Mouse (Mus musculus): Measurements from ENCODE around the gene Cux1.
"Not testable (repeated sequence)": the region's sequence is repeated elsewhere in the genome, so short reads cannot be mapped to it uniquely, and the experiment has no call there.

Gene Cux1

DNA sequence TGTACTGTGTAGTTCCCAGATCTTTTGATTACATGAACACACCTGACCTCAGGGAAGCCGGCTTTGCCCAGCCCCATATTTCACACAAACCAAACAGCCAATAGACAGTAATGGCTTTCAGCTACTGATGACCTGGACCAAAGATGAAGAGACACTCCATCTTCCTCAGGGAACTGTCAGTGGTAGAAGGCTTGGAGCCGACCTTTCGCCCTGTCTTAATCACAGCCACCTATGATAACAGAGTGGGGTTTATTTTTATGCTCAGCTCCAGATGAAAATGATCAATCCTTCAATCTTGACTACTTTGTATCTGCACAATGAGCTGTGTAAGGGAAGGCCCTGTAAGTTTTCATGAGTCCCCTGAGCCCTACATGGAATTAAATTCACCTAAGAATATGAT lies 93.2 kb downstream of the Cux1 start:
- no peak for DNase-seq (ENCODE audit: low spot score in 2 of 2)

DNA sequence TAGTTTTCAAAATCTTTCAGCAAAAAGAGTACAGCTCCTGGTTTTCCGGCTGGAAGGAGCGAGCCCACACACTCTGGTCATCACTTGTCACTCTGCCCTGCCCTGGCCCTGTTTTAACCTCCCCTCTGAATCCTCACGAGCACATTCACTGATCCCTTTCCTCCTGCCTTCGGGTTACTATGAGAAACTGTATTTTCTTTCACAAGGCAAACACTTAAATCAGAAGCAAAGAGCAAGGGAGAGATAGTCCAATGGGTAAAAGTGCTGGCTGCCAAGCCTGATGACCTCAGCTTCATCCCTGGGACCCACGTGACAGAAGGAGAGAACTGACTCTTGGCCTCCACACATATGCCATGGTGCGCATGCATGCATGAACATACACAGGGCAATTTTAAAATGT lies 94.0 kb downstream of the Cux1 start:
- DNase-seq (ENCODE audit: low spot score in 2 of 2): no peak

- no peak for DNase-seq (ENCODE audit: low spot score in 2 of 2)
Measured at GRCm38 (mm10) chr5:136472846-136473245, 94.4 kb downstream of the Cux1 start.

- not testable (repeated sequence) for DNase-seq (ENCODE audit: low spot score in 2 of 2)
Measured at GRCm38 (mm10) chr5:136470985-136471735, 96.1 kb downstream of the Cux1 start.

- DNase-seq (ENCODE audit: low spot score in 2 of 2): no peak
Measured at GRCm38 (mm10) chr5:136469301-136469700, 98.0 kb downstream of the Cux1 start.

DNA sequence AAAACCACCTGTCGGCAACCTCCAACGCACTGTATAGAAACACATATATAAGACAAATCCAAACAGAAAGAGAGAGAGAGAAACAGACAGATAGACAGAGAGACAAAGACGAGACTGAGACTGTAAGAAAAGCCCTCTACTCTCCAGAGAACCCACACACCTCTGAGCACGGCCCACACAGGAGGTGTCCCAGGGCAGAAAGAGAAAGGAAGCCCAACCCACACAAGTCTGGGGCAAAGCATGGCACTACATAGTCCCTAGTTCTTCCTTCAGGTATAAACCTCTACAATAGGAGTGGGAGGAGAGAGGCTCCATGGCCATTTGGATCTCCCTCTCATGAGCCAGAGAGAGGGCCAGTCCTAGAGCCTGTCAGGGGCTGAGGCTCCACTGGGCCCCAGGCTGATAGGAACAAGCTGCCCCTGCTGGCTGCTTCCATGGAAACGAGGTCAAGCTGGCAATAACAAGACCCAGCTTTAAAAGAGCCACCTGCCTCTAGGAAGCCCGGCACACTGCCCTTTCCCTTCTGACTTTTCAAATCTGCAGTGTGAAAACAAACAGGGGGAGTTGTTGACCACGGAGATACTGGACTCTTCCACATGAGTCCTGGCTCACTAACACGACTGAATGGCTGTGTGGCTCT lies 99.8 kb downstream of the Cux1 start:
- DNase-seq (ENCODE audit: low spot score in 2 of 2): no peak

DNA sequence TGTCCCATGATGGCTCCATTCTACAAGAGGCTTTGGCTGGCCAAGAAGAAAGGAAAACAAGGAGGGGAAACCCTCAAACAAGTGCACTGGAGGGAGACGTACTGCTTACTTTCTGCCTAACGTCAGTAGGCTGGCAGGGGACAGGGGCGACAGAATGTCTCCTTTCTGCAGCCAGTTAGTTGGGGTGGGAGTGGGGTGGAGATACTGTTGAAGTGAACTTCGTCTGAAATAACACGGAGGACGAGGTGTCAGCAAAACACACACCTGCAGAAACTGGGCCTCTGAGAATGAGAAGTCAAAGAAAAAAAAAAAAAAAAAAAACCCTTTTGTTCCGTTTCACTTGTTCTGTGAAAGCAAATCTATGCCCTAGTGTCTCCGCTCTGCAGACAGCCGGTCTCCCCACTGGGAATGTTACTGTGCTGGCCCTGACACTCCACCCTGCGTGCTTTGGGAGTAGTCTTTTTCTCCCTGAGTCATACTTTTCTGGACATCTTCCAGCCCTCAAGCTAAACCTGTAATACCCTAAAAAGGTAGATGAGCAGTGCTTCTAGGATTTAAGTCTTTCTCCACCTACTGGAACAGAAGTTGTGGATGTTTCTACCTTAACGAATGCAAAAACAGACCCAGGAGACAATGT lies 101.4 kb downstream of the Cux1 start:
- no peak for DNase-seq (ENCODE audit: low spot score in 2 of 2)

- no peak for DNase-seq (ENCODE audit: low spot score in 2 of 2)
Measured at GRCm38 (mm10) chr5:136465366-136465765, 101.9 kb downstream of the Cux1 start.

DNA sequence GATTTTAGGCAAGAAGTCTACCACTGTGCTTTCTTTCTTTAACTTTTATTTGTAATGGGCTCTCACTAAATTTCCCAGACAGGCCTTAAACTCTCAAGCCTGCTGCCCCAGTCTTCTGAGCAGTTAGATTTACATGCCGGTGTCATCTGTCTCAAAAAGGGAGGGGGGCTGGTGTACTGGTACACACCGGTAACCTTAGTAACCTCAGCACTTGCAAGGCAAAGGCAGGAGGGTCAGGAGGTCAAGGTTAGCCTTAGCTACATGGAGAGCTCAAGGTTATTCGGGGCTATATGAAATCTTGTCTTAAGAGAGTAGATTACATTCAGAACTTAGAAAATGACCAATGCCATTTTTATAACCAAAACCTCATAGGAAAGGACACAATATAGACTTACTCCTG lies 102.4 kb downstream of the Cux1 start:
- no peak for DNase-seq (ENCODE audit: low spot score in 2 of 2)

DNA sequence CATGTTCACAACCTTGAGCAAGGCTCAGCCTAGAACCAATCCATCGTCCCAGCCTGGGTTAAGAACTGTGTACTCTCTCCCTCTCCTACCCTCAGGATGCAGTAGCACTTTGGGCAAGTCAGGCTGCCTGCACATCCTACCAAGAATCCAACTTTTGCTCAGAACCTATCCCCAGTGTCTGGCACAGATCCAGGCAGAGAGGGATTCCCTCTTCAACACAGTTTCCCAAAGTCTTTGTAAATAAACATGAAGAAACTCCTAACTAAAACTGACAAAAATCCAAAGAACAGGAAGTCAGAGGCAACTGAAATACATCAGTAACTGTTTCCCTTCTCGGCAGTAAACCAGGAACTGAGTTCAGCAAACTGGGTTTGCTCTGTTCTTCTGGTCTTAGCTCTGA lies 103.2 kb downstream of the Cux1 start:
- DNase-seq (ENCODE audit: low spot score in 2 of 2): no peak

GRCm38 (mm10) chr5:136462613-136463012 lies 104.7 kb downstream of the Cux1 start:
- DNase-seq (ENCODE audit: low spot score in 2 of 2): no peak

DNA sequence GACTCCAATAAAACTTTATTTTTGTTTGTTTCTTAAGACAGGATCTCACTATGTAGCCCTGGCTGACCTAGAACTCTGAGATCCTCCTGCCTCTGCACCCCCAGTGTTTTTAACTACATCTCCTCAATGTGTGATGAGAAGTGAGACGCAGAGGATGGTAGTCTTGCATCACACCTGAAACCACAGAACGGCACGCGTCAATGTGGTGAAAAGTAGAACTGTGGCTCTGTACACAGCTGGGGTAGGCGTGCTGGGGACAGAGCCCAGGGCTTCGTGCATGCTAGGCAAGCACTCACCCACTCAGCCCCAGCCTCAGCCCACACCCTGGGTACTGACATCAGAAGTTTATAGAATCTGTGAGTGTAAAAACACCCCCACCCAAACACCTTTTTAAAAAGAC lies 107.4 kb downstream of the Cux1 start:
- no peak for DNase-seq (ENCODE audit: low spot score in 2 of 2)

DNA sequence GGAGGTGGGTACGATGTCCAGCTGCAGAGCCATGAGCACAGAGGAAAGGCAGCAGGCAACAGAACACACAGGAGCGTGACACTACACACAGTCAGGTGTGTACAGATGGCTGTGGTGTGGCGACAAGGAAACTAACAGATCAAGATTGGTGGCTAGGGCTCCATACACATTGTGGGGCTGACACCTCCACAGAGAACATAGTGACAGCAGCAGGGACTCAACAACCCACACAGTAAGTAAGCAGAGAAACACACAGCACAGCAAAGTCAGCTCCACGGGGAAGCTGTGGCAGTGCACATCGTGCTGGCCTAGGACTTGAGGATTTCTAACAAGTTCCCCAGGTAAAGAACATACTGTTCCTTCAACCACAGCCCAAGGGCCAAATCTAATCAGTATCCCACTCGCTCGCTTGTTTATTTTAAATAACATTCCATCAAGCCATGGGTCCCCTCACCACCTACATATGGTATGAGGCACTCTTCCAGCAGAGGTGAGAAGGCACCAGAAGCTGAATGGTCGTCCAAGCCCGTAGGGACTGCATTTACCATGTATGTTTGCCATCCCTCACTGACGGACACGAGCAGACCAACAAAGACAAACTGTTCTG lies 108.3 kb downstream of the Cux1 start:
- no peak for DNase-seq (ENCODE audit: low spot score in 2 of 2)

DNA sequence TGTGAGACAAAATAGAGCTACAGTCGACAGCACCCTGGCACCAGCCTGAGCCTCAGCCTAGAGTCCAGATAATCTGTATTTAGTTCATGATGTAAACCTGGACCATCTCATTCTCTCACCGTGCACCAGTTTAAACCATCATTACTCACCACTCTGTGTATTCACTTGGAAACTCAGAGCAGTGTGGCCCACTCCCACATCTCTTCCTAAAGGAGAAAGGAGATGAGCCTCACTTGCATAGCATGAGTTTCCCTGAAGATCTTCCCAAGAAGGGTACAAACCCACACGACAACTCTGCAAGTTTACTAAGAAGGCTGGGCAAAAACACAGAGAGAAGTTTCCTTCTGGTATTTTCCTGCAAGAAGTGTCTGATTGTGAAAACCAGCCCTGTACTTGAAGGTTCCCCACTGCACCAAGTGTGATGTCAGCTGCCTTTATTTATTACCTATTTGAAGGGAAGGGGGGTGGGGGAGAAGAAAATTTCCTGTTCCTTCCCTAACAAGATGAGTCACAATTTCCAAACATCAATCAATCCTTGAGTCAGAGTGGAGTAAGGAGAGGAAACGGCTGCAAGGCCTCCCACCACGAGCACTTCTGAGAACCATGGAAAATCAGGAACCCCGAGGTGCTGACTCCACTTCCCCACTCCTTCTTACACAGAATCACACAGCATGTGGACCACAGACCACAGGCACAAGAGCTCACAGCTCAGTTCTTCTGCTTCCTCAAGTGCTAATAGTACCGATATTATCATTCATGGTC lies 109.0 kb downstream of the Cux1 start:
- no peak for DNase-seq (ENCODE audit: low spot score in 2 of 2)

DNA sequence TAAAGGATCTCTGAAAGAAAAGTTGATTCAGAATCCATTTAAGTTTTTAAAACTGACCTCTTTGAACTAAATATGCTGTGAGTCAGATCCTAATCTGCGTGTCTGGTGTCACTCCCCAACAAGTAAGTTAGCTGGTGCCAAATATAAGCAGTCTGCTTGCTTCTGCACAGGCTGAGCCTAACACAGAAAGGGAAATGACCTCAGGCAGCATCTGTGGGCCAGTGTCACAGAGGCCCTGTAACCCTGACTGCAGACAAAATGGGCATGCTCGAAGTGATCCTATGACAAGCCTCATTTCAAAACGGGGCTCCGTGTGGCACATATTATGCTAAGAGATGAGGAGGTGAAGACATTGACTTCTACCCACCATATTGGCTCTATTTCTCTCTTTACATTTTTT lies 110.9 kb downstream of the Cux1 start:
- no peak for DNase-seq (ENCODE audit: low spot score in 2 of 2)

GRCm38 (mm10) chr5:136452681-136453080 lies 114.6 kb downstream of the Cux1 start:
- DNase-seq (ENCODE audit: low spot score in 2 of 2): no peak

GRCm38 (mm10) chr5:136449801-136450200 lies 117.5 kb downstream of the Cux1 start:
- DNase-seq (ENCODE audit: low spot score in 2 of 2): no peak

DNA sequence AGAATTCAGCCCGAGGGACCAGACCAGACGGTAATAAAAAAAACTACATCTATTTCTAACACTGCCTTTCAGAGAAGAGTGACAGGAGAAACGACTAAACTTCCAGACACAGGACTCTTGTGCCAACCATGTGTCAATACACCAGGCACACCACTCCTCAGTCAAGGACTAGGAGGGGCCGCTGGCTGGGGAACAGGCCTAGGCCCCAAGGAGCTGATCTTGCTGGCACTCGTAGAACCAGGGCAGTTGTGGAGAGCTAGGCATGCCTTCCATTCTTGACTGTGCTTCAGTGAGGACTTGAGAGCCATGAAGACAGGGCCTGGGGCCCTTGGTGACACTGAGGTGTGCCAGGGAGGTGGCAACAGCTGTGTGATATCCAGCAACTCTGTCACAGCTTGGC lies 121.3 kb downstream of the Cux1 start:
- DNase-seq (ENCODE audit: low spot score in 2 of 2): no peak

DNA sequence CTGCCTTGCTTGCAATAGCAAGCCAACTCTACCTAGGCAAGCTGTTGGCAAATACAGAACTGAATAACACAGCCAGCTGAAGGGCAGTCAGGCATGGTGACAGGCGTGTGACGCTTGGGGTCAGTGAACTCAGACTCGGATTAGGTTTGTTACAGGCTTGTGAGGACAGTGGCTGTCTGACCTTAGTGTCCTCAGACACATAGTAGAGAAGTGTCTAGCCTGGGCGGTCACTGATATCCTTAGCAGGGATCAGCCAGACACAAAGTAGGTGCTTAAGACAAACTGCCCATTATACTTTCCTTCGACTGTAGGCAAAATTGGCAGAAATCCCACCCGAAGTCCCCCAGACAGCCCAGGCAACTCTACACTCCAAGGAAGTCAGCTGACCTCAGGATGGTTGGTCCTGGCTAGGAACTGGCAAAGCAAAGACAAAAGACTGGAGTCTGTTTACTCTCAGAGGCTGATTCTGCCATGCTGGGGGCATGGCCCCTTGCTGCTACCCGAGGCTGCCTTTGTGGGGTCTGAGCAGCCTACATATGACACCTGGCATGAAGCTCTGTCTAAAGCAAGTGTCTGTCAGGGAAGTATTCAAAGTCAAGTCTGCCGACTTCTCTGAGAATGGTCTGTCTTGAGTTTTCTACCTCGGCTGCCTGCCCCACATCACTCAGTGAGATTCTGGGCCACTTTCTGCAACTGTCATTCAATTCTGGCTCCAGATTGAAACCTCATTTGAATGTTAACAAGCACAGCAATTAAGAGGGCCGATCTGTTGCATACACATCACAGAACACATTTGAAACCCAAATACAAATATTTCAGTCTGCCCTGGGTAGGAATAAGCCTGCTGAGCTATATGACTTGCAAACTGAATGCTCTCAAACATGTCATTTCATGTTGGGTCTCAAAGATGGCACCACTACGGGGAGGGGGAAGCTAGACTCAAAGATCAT lies 124.8 kb downstream of the Cux1 start:
- no peak for DNase-seq (ENCODE audit: low spot score in 2 of 2)

DNA sequence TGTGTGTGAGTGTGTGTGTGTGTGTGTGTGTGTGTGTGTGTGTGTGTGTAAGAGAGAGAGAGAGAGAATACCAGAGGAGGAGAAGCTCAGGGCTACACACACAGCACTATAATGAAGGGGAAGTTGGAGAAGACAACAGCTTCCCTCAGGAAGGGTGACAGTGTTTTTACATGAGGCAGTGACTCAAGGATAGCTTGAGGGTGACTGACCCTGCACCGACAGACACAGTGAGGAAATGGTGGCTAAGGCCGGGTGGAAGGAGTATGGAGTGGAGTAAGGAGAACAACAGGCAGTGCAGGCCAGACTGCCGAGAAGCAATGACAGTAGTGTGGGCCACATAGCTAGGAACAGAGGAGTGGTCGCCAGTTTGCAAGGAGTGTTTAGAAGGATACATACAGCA lies 137.6 kb downstream of the Cux1 start:
- DNase-seq (ENCODE audit: low spot score in 2 of 2): no peak
